Mouse (Mus musculus) gastrocnemius, adult 2 months (tissue): ENCODE data around the gene Sos2. TPM values are rescaled to one million over a fixed set of nuclear protein-coding genes. Genes with fewer than 3 reads are reported as not detected.
"Not testable (repeated sequence)": the region's sequence is repeated elsewhere in the genome, so short reads cannot be mapped to it uniquely, and the experiment has no call there.

Experiments used
- DNase-seq: peaks from one replicate; pipeline ENCODE4 v3.0.0; 2022
- H3K27ac ChIP-seq: fragments of 200-600 bp; 2 replicates; pipeline ENCODE4 v1.8.1; 2022; ENCODE audit warnings: mild to moderate bottlenecking
- H3K4me3 ChIP-seq: fragments of 200-600 bp; 2 replicates; pipeline ENCODE4 v1.8.1; 2022; ENCODE audit warnings: mild to moderate bottlenecking, moderate library complexity
- CTCF ChIP-seq: fragments of 200-600 bp; IDR thresholded peaks from 2 replicates; pipeline ENCODE4 v1.8.1; 2022; ENCODE audit warnings: antibody characterized with exemption, mild to moderate bottlenecking, moderate library complexity
- intact Hi-C: fragments of 180-260 bp; cut with DNase I; formaldehyde crosslinking; loops from one replicate; pipeline ENCODE4 v1.15.1; 2025
- total RNA-seq, 2 experiments: library from RNA; stranded (reverse); gene quantifications; 2 replicates each; pipeline ENCODE4 v1.2.3; 2021

The Sos2 gene
- total RNA-seq, 2 experiments from 2014 or later: 45.1 to 55.4 TPM

GRCm38 (mm10) chr12:69661658-69662057, 20.0 kb downstream of the Sos2 start:
- intact Hi-C loops: no loop called here
- no peak for DNase-seq
- no peak overlapping the region for H3K4me3 ChIP-seq
- no peak overlapping the region for H3K27ac ChIP-seq
- no peak for TF ChIP-seq CTCF

DNA sequence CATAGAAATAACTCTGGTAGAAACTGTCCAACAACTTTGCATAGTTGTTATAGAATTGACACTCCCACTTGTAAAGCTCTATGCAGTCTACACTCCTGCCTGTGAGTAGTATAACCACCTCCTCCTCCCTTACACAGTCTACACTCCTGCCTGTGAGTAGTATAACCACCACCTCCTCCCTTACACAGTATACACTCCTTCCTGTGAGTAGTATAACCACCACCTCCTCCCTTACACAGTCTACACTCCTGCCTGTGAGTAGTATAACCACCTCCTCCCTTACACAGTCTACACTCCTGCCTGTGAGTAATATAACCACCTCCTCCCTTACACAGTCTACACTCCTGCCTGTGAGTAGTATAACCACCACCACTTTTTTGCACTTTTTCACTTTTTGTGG, 27.7 kb downstream of the Sos2 start:
- H3K4me3 ChIP-seq, H3K27ac ChIP-seq, intact Hi-C loops, DNase-seq: not testable (repeated sequence)

GRCm38 (mm10) chr12:69649511-69649910, 32.1 kb downstream of the Sos2 start:
- H3K4me3 ChIP-seq: no peak overlapping the region
- no peak for DNase-seq
- no peak overlapping the region for H3K27ac ChIP-seq
- intact Hi-C loops: no loop called here
- no peak for TF ChIP-seq CTCF

DNA sequence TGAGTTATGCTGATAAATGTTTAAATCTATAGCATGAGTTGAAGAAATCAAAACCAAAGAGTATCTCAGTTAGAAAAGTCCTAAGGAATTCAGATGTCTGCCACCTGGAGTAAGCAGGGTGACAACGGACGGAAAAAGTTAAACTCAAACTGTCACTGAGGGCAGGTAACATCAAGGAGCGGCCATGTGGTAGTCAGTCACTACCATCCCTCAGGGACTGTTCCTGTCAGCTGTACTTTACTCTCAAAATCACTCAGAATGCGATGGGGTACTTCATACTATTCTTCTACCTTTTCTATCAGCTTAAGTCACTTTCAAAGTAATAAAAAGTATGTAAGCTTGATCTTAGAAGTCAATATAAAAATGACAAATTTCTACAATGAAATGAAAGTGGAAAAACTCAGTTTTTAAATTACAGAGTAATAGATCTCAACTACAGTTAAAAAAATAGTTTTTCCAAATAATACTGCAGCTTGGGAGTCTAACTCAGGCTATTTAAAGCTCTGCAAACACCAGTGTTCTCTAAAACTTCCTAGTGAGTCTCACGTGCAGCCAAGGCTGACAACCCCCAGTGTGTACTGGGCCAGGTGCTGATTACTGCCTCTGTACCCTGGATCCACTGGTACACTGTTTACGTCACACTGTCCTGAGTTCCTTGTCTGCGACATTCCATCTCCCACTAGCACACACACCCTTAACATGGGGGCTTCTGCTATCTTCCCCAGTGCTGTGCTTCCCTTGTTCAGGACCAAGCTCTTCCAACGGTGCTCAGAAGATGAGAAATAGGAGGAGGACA, 35.6 kb downstream of the Sos2 start:
- intact Hi-C loops: no loop called here
- no peak for DNase-seq
- 0 out of 2 replicates have a peak overlapping the region, but pooled peaks have one; percentile 6 for H3K27ac ChIP-seq
- TF ChIP-seq CTCF: no peak
- H3K4me3 ChIP-seq: no peak overlapping the region

GRCm38 (mm10) chr12:69644877-69645276, 36.8 kb downstream of the Sos2 start:
- TF ChIP-seq CTCF: no peak
- DNase-seq: no peak
- Histone ChIP-seq H3K4me3 (no peak overlapping the region), H3K27ac (0 out of 2 replicates have a peak overlapping the region, but pooled peaks have one; percentile 0)
- intact Hi-C loops: no loop called here

DNA sequence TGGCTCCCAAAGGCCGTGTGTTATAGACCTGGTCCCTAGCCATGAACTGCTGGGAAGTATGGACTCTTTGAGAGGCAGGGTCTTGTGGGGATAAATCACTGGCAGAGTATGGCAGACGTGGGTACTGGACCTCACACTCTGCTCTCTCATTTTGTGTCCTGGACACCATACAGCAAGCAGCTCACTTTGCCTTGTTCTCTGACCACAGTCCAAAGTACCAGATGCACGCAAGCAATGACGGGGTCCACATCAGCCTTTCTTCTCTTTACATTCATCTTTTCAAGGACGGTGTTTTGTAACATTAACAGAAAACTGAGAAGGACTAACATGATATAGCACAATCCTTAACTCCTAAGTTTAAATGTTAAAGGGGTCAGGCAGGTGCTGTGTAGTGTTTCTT, 38.8 kb downstream of the Sos2 start:
- H3K4me3 ChIP-seq: no peak overlapping the region
- H3K27ac ChIP-seq: no peak overlapping the region
- DNase-seq: no peak
- intact Hi-C loops: no loop called here
- TF ChIP-seq CTCF: no peak

GRCm38 (mm10) chr12:69634761-69635160, 46.9 kb downstream of the Sos2 start:
- no peak overlapping the region for H3K27ac ChIP-seq
- no peak for DNase-seq
- intact Hi-C loops: loop anchor here (5.0 kb wide), 1 partner anchor 63 kb away; no protein-coding TSS in a partner anchor
- no peak overlapping the region for H3K4me3 ChIP-seq
- TF ChIP-seq CTCF: peak; percentile 41; the same call in 1 of the 2 replicates

GRCm38 (mm10) chr12:69618590-69618989, 63.1 kb downstream of the Sos2 start:
- intact Hi-C loops, H3K4me3 ChIP-seq, H3K27ac ChIP-seq, DNase-seq: not testable (repeated sequence)

DNA sequence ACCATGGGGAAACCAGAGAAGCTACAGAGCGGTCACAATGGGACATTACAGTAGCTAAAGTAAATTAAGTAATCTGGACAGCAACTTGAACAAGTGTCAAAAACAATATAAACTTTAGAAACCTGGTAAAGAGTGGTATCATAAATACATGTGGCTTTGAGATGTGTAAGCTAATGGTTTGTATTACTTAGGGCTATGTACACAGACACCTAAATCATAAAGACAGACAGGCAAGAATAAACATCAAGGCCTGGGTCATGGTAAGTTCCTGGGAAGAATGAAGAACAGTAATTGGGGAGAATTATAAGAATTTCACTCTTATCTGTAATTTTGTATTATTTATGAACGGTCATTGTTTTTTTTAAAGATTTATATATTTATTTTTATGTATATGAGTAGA, 77.3 kb downstream of the Sos2 start:
- TF ChIP-seq CTCF: no peak
- no peak overlapping the region for H3K4me3 ChIP-seq
- intact Hi-C loops: no loop called here
- H3K27ac ChIP-seq: no peak overlapping the region
- DNase-seq: no peak

GRCm38 (mm10) chr12:69597446-69597845, 84.2 kb downstream of the Sos2 start:
- intact Hi-C loops: no loop called here
- DNase-seq: no peak
- no peak overlapping the region for H3K27ac ChIP-seq
- TF ChIP-seq CTCF: no peak
- no peak overlapping the region for H3K4me3 ChIP-seq

- intact Hi-C loops: no loop called here
- no peak for DNase-seq
- no peak overlapping the region for H3K4me3 ChIP-seq
- no peak for TF ChIP-seq CTCF
- no peak overlapping the region for H3K27ac ChIP-seq
Measured at GRCm38 (mm10) chr12:69593130-69593529, 88.5 kb downstream of the Sos2 start.

- H3K27ac ChIP-seq: peak overlapping the region; percentile 87
- no peak for TF ChIP-seq CTCF
- intact Hi-C loops: loop anchor here (5.0 kb wide), 1 partner anchor 114 kb away; no protein-coding TSS in a partner anchor
- H3K4me3 ChIP-seq: peak overlapping the region; percentile 79
- DNase-seq: no peak
Measured at GRCm38 (mm10) chr12:69583270-69583629, 98.4 kb downstream of the Sos2 start.

DNA sequence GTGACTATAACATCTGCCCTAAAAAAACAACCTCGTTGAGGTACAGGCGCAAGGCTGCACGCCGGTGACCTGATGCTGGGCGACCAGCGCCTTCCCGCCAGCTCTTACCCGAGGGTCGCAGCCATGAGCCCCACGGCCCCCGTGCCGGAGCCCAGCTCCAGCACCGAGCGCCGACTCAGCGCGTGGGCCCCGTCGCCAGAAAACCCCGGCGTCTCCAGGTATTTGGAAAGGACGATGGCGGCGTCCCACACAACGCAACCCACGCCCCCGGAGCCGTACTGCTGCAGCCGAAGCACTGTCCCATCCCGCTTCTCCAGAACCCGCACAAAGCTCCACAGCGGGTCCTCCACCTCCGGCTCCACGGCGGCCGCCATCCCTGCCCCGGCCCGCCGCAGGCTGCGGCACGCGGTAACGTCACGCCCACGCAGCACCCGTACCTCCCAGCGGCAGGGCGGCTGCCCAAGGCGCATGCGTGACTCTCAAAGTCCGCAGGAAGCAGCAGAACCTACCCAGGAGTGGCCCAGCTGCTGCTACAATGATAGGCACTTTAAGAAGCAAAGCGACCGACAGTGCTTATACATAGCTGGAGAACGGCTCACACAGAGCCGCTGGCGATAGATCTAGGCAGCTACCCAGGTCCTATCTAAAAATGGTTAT, 98.9 kb downstream of the Sos2 start, which contains the start of gene Vcpkmt:
Gene Vcpkmt (minus strand): TSS at position 416 of the 657 bp plus-strand sequence.
- TF ChIP-seq CTCF: no peak
- intact Hi-C loops: loop anchor here (5.0 kb wide), 1 partner anchor 115 kb away; no protein-coding TSS in a partner anchor
- DNase-seq: peak; percentile 92
- H3K27ac ChIP-seq: peak within 1 kb of the TSS; percentile 87
- peak within 1 kb of the TSS; percentile 79 for H3K4me3 ChIP-seq
